Mouse (Mus musculus): ENCODE data around the gene Gm8050. TPM values are rescaled to one million over a fixed set of nuclear protein-coding genes. Genes with fewer than 3 reads are reported as not detected.
"Not testable (repeated sequence)": the region's sequence is repeated elsewhere in the genome, so short reads cannot be mapped to it uniquely, and the experiment has no call there.

Gm8050 gene
- polyA plus RNA-seq (2015; fragmentation: Nextera tagmentation; extraction: Ambion mirVana): not detected in 2 replicates

- DNase-seq (ENCODE audit: low spot score): not testable (repeated sequence)
These were observed at the start of gene Gm8050 for GRCm38 (mm10) chr14:6720151-6720550. Gene Gm8050, minus strand, starts transcription at chr14:6720251.

GRCm38 (mm10) chr14:6757231-6757536 is 37.1 kb upstream of the Gm8050 start:
- DNase-seq (ENCODE audit: low spot score): not testable (repeated sequence)

- DNase-seq (ENCODE audit: low spot score): peak; percentile 2
These were observed 36.6 kb upstream of the Gm8050 start for GRCm38 (mm10) chr14:6756384-6757230.

DNA sequence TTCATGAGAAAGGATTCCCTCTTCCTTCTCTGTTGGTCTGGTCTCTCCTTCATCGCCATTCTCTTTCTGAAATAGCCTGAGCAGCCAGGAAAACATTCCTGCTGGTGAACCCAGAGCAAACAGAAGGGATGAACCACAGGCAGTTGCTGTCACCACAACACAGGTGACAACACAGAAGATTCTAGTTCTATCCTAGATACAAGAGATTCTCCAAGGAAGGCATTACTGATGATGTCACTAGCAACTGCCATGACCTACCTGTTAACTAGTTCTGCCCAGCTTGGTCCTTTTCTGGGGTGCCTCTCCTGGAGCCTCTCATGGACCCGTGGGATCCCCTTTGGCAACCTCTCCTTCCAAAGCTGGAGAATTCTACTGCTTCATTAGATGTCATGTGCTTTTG is 22.2 kb upstream of the Gm8050 start, which contains the start of gene Gm3636:
TSS of gene Gm3636 (minus strand) at position 101 of the 400 bp plus-strand sequence.
- DNase-seq (ENCODE audit: low spot score): not testable (repeated sequence)

DNA sequence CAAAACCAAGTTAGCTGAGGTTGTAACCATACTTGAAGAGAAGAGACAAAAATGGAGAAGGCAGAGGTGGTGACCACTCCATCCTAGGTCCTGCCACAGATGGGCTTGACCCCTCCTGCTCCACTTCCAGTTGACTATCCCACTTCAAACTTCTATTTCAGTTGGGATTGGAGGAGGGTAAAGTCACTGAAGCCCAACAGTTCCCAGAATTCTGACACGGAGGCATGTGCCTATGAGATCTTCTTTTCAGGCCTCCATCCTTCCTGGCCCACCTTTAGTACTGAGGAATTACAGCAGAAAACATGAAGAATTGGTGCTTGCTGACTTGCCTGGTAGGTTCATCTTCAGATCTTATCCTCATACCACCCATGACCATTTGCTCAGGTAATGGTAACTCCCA is 36.0 kb downstream of the Gm8050 start, which contains the start of gene Gm10251:
TSS of gene Gm10251 (minus strand) at position 101 of the 400 bp plus-strand sequence.
- not testable (repeated sequence) for DNase-seq (ENCODE audit: low spot score)

Other genes starting within 250 kb of the Gm8050 start
- not detected in 2 replicates for gene Gm8356, start 183.0 kb downstream of the Gm8050 start, polyA plus RNA-seq (2015; fragmentation: Nextera tagmentation; extraction: Ambion mirVana)
- gene Gm3629, start 129.6 kb downstream of the Gm8050 start, polyA plus RNA-seq (2015; fragmentation: Nextera tagmentation; extraction: Ambion mirVana): not detected in 2 replicates
- gene Gm3460, start 97.8 kb downstream of the Gm8050 start, polyA plus RNA-seq (2015; fragmentation: Nextera tagmentation; extraction: Ambion mirVana): not detected in 2 replicates
- not detected in 2 replicates for gene Gm10251, start 36.1 kb downstream of the Gm8050 start, polyA plus RNA-seq (2015; fragmentation: Nextera tagmentation; extraction: Ambion mirVana)
- gene Gm3636, start 22.1 kb upstream of the Gm8050 start, polyA plus RNA-seq (2015; fragmentation: Nextera tagmentation; extraction: Ambion mirVana): 1.4 TPM in 2 replicates
- not detected in 2 replicates for gene Gm8362, start 54.2 kb upstream of the Gm8050 start, polyA plus RNA-seq (2015; fragmentation: Nextera tagmentation; extraction: Ambion mirVana)
- not detected in 2 replicates for gene Gm3642, start 120.1 kb upstream of the Gm8050 start, polyA plus RNA-seq (2015; fragmentation: Nextera tagmentation; extraction: Ambion mirVana)
- gene Gm3667, start 169.7 kb upstream of the Gm8050 start, polyA plus RNA-seq (2015; fragmentation: Nextera tagmentation; extraction: Ambion mirVana): 0.09 and 0.20 TPM in 2 replicates

Data from thymus, postnatal 0 days (tissue).